8 mouse cellular contexts compared by ENCODE assay signal in the genomic region with DNA sequence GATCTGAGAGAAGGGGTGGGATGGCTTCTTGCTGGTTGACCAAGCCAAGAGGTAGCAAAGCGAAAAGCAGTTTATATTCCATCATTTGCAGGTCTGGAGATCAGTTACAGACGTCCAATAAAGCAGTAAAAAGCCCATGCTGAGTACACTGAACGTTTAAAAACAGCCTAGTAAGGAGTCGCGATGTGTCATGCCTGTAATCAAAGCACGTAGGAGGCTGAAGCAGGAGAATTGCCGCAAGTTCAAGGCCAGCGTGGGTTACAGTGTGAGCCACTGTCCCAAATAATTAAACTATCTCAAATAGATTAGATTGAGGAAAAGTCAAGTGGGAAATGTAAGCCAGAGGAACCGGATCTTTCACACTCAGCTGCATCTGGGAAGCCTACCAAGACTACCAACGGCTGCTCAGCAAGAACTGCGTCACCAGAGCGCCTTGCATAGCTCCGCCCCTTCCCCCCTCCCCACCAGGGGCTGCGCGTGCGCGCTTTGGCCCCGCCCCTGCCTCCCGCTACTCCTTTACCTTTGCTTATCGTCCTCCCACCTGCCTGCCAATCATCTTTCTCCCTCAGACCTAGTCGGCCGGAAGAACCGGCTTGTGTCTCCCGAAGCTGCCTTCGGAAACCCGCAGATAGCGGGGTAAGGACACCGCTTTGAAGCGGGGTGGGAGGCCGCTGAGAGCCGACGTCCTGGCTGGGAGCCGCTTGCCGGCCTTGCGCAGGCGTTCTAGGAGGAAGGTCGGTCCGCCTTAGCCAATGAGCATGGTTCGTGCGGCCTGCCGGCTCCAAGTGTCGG. TPM values are rescaled to one million over a fixed set of nuclear protein-coding genes. Genes with fewer than 3 reads are reported as not detected.
A peak's percentile ranks its signal among the peaks of the same experiment; 100 is the strongest.
DNase-seq lines count a peak whose midpoint lies in the region; ATAC-seq lines count a peak whose summit lies in the region.

Tcaim (plus strand) TSS at position 487 of the 792 bp plus-strand sequence.

- DNase-seq in adrenal gland, adult (ENCODE audit: inconsistent age in 2 of 2, low spot score in 1 of 2) = peak; percentile 93 to 99
- peak; percentile 93 for DNase-seq in embryo, embryonic 10.5 days (ENCODE audit: low spot score)
- DNase-seq in gastrocnemius, postnatal 14 days = peak; percentile 92
- DNase-seq in left cerebral cortex, postnatal 10 days (ENCODE audit: extremely low spot score in 1 of 2, low spot score in 2 of 2) = peak; percentile 88 to 96
- DNase-seq in right cerebral cortex, postnatal 25 days = peak; percentile 92
- peak; percentile 85 to 88 for DNase-seq in urinary bladder, postnatal 4 days (ENCODE audit: low spot score in 2 of 2)

- peak; percentile 92 for ATAC-seq in inflammation-experienced regulatory T-cells, adult 6 months
- ATAC-seq in megakaryocyte-erythroid progenitor cell, adult 5-6 weeks (replicated peaks; ENCODE audit: low FRiP score, low TSS enrichment, poor library complexity, severe bottlenecking) = peak; percentile 95

- intact Hi-C loops in gastrocnemius, postnatal 14 days (cut with DNase I; ENCODE audit: low total_unique reads) = no loop called here
- intact Hi-C loops in left cerebral cortex, postnatal 10 days (cut with DNase I) = no loop called here

RNA-seq across cellular contexts. Expression of gene Tcaim, which starts in this region (rescaled TPM):
- 10 to 100 TPM; 31.1 to 32.9 TPM for total RNA-seq in gastrocnemius, postnatal 14 days (2021)
- polyA plus RNA-seq in inflammation-experienced regulatory T-cells, adult 6 months (2017; shearing (Covaris generic)) = 10 to 100 TPM in 2 of 3 experiments, 1 to 10 TPM in 1; 7.8 to 17.7 (median 16.6) TPM
- 10 to 100 TPM; 12.5 to 14.6 TPM for total RNA-seq in left cerebral cortex, postnatal 10 days (2021)
- 5.8 and 5.9 TPM in 2 replicates for total RNA-seq in megakaryocyte-erythroid progenitor cell, adult 5-6 weeks (2014; fragmentation: Nextera tagmentation)
- total RNA-seq in megakaryocyte-erythroid progenitor cell, adult 5-6 weeks (2017) = 5.1 and 16.0 TPM in 2 replicates

Comparison
In these comparisons a context has a peak if more than half of its experiments do, and no peak if none do; other contexts are left out.
1. Peak in every context shown above with its lines: DNase-seq and ATAC-seq.